Mouse (Mus musculus): ENCODE data around the gene Pidd1.
"Not testable (repeated sequence)": the region's sequence is repeated elsewhere in the genome, so short reads cannot be mapped to it uniquely, and the experiment has no call there.

Pidd1 gene

GRCm38 (mm10) chr7:141413331-141413730 is 30.5 kb downstream of the Pidd1 start:
- no peak for DNase-seq

GRCm38 (mm10) chr7:141411667-141412066 is 32.2 kb downstream of the Pidd1 start:
- DNase-seq = no peak

- DNase-seq = no peak
These were observed 33.2 kb downstream of the Pidd1 start for GRCm38 (mm10) chr7:141410631-141411030.

GRCm38 (mm10) chr7:141408833-141409232 is 35.0 kb downstream of the Pidd1 start:
- peak; percentile 94 for DNase-seq

- DNase-seq = not testable (repeated sequence)
These were observed 36.2 kb downstream of the Pidd1 start for GRCm38 (mm10) chr7:141407670-141408069.

- no peak for DNase-seq
These were observed 38.4 kb downstream of the Pidd1 start for GRCm38 (mm10) chr7:141405466-141405865.

GRCm38 (mm10) chr7:141403305-141403704 is 40.5 kb downstream of the Pidd1 start:
- peak; percentile 65 for DNase-seq

- DNase-seq = no peak
These were observed 48.5 kb downstream of the Pidd1 start for GRCm38 (mm10) chr7:141395348-141395747.

- DNase-seq = peak; percentile 74
These were observed 49.1 kb downstream of the Pidd1 start for GRCm38 (mm10) chr7:141394771-141395170.

GRCm38 (mm10) chr7:141394158-141394557 is 49.7 kb downstream of the Pidd1 start:
- no peak for DNase-seq

- no peak for DNase-seq
These were observed 51.1 kb downstream of the Pidd1 start for GRCm38 (mm10) chr7:141392552-141393222.

- DNase-seq = peak; percentile 96
These were observed 51.9 kb downstream of the Pidd1 start, which contains the start of gene Taldo1 for GRCm38 (mm10) chr7:141391625-141392551. Gene Taldo1 (plus strand): TSS chr7:141392199.

GRCm38 (mm10) chr7:141390326-141391259 is 53.2 kb downstream of the Pidd1 start:
- DNase-seq = no peak

- DNase-seq = no peak
These were observed 55.2 kb downstream of the Pidd1 start for GRCm38 (mm10) chr7:141388487-141389109.

Data from lung, postnatal 14 days (tissue).